Mouse (Mus musculus) heart, adult 18-20 months (tissue): ENCODE results near the gene Cog4. TPM values are rescaled to one million over a fixed set of nuclear protein-coding genes. Genes with fewer than 3 reads are reported as not detected.

Source experiments
- DNase-seq, 2 experiments: peaks; one replicate each; pipeline ENCODE4 v3.0.0; 2021 to 2022; ENCODE audit warnings: mixed read lengths in 1 of 2
- long read RNA-seq, 2 experiments: library from polyadenylated mRNA; stranded (forward); transcript quantifications; one replicate each; pipeline ENCODE4 v2.0.0; 2021
- total RNA-seq, 2 experiments: library from RNA; stranded (reverse); gene quantifications; 2 replicates each; pipeline ENCODE4 v1.2.3; 2021

Gene Cog4
- 10 to 100 TPM; 69.4 to 74.8 TPM for total RNA-seq
- long read RNA-seq, experiment 1, transcript Cog4-201 (19 exons, 2,737 nt) = major isoform, 38 of 53 reads
- long read RNA-seq, experiment 1, partial matches to known transcripts = 5 of 53 reads
- long read RNA-seq, experiment 1, other reads (novel, unspliced or antisense) = 10 of 53 reads
- long read RNA-seq, experiment 2, transcript Cog4-201 (19 exons, 2,737 nt) = major isoform, 29 of 40 reads
- long read RNA-seq, experiment 2, partial matches to known transcripts = 4 of 40 reads
- long read RNA-seq, experiment 2, other reads (novel, unspliced or antisense) = 7 of 40 reads

DNA sequence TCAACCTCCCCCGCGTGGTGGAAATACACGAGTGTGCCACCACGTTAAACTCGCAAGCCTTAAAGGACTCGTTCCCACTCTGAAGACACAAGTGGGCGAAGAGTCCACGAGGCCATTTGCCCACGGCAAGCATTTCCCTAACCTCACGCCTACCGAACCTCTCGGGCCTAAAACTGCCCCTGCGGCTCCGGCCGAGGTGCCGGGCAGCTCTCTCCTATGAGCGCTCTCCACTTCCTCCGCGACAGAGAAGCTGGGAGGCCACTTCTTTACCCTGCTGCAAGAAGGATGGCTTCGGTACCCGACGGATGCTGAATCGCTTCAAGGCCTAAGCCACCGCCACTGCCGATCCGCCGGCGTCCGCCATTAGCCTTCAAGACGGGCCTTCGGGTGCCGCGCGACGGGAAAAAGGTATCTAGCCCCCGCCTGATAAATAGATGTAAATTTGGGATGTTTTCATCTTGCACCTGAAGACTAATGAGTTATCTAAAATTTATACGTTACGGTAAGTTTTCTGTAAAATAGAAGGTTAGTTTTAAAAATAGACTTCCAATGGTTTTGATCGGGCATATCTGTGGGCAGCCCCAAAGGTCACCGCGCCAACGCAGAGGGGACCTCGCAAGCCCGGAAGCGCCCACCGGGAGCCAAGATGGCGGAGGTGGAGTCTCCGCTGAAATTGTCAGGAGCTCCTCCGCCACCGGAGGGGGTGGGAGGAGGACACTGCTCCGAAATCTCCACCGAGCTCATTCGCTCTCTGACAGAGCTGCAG is at the start of gene Cog4, which contains the start of gene Sf3b3:
Gene Cog4, plus strand, starts transcription at position 196 of the 766 bp plus-strand sequence.
Gene Sf3b3, minus strand, starts transcription at position 383 of the 766 bp plus-strand sequence.
- DNase-seq = peak; percentile 88 to 93

DNA sequence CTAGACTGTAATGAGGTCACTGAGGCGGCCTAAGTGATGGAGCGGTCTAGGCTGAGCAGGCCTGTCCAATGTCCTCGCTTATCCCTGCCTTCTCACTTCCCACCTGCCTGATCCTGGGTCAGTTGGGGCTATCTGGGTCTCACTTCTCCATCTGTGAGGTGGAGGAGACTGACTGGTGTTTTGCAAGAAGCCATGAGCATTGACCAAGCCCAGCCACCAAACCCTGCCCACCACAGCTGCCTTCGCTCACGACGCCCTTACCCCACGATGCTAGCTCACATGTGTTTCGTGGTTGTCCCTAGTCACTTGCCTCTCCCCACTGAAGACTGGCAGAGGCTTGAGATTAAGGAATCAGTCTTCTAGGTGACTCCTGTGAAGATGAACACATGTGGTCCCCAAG is 49.3 kb upstream of the Cog4 start:
- DNase-seq = no peak

DNA sequence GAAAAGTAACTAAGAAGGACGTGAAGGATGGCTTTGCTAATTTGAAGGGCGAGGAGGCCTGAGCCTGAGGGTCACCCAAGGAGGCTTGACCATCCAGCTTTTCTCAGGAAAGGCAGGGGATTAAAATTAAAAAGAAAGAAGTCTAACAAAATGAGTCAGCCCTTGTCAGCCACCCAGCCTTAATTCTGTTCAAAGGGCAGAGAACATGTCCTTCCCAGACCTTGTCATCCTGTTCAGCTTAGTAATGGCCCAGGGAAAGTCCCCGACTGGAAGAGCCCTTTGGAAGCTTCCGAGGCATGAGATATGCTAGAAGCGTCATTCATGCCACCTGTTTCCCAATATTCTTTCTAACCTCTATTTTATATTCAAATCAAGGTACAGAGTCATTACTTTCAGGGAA is 43.4 kb upstream of the Cog4 start:
- no peak for DNase-seq

DNA sequence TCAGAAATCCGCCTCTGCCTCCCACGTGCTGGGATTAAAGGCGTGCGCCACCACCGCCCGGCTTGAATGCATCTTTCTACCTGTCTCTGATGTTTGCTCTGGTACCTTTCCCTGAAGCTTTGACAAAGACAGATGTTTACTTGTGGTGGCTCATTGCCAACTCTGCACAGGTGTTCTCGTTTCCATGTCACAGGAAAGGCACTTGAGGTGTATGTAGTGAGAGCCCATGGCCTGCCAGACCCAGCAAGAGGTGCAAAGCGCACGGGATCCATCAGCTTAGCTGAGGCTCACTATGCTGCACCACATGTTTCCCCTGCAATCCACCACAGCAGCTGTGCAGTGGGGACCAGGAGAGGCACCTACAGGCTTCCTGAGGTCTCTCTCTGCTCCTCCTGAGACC is 42.5 kb upstream of the Cog4 start:
- DNase-seq = no peak

DNA sequence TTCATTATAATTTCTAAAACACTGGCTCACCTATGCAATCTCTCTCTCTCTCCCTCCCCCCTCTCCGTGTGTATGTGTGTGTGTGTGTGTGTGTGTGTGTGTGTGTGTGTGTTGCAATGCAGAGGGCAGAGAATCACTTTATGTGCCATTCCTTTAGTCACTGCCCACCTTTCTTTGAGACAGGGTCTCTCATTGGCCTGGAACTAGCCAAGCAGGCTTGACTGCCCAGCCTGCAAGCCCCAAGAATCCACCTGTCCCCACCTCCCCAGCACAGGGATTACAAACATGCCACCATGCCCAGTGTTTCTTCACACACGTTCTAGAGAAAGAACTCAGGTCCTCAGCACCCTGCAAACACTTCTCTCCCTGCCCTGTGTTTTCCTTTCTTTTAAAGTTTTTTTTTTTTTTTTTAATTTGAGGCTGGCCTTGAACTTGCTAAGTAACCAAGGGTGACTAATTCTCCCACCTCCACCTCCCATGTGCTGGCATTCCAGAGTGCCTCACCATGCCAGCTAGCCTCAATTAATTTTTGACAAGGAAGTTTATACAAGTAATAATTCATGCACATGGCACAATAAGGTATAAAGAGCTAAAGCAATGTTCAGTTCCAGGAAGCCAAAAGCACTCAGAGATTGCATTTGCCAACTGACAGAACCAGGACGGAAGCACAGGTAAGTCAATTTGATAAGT is 41.4 kb upstream of the Cog4 start:
- no peak for DNase-seq

DNA sequence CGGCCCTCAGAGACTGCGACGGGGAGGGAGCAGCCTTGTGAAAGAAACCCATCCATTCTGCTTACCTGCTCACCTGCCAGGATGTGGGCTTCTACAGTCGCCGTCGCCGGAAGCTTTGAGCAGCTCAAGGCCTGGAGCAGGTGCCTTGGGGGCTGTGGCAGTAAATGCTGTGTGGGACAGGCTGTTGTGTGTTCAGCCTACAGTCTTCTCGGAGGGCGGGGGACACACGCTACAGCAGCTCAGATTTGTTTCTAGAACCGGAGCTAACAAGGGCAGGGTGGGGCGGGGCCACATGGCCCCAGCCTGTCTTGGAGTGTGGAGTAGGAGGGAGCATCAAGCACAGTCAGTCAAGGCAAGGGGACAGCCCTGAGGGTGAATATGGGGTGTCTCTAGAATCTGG is 40.7 kb upstream of the Cog4 start, which contains the start of gene Il34:
Gene Il34, minus strand, starts transcription at position 256 of the 400 bp plus-strand sequence.
- DNase-seq = no peak

DNA sequence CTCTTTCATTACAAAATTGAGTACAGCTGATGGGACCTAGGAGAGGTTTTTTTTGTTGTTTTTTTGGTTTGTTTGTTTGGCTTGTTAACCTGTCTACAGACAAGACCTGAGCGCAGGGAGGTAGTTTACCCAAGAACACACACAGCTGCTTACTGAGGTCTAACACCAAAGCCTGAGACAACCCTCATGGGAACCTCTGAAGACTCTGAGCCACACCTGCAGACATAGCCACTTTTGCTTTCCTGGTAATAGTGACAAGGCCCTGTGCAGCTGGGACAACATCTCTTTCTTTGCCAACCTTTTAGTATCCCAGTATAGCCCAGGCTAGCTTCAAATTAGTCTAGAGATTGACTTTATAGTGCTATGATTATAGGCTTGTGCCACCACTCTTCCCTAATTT is 40.3 kb upstream of the Cog4 start:
- no peak for DNase-seq

DNA sequence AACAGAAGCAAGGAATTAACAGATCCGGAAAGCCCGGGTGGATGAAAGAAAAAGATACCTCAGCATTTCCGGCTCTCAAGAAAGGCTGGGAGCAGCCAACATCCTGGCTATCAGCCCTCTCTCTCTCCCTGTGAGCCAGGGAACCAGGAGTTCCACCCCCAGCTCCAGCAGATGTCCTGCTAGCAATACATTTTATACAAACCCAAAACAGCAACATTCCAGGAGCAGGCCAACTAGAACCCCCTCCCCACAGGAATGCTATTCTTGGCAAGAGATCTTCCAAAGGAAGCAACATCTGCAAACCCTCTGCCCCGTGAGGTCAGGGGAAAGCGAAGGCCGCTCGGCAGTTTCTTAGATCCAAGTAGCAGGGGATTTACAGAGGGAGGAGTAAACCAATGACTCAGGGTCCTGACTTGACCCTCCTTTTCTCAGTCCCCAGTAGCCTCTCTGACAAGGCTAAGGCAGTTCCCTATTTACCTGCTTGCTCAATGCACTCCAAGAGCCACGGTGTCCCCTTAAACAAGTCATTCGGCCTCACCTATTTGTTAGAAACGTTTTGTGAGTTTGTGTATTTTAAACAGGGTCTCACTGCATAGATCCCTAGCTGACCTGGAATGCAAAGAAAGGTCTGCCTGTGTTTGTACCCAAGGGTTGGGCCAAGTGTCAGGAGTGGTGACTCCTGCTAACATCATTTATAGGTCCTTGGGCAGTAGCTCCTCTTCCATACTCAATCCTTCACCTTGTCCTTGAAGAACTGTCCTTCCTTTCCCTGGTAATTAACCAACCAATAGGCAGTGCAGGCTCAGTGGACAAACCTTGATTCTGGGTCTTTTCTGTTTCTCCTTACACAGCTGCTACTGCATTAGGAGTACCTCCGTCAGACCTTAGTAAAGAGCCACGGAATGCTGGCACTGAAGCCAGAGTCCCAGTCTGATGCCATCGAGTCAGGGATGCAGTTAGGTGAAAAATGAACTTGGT is 37.6 kb upstream of the Cog4 start:
- DNase-seq = peak; percentile 53 to 57

DNA sequence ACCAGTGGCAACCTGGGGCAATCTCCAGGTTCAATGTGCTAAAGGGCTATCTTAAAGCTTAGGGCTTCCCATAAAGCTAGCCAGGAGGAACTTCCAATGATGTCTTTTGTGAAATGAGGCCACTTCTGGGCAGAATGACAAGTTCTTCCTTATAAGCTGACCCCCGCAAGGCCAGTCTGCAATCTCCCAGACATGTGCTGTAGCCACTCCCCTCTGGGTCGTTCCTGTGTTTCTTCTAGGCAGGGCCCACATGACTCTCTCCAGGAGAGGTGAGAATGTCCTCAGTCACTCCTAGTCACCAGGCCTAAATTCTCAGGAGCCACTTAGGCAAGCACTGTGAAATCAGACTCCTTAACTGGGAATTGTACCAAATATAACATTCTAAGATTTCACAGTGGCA is 36.6 kb upstream of the Cog4 start:
- DNase-seq = peak in 1 of 2 experiments; percentile 40

DNA sequence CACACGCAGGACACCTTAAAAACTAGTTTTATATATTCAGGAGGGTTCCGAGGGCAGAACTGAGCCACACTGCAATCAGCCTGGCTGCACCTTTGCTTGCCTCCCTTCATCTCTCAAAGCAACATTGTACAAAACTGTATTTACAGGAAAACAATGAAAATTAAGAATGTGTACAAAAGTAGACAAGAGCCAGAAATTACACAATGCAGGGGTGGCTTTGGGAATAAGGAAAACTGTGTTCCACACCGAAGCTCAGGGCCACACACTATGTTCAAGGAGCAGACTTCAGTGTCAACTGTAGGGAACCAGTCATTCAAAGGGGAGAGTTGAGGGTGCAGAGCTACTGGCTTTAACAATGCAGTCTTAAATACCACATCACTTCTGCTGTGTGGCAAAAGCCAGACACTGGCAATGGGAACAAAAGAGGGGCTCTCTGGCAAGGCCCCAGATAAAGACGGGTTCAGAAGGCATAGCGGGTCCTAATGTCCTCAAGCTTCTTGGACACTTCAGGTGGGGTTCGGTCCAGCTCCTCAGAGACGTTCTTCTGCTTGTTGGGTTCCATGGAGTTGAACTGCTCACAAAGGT is 35.8 kb upstream of the Cog4 start:
- no peak for DNase-seq

DNA sequence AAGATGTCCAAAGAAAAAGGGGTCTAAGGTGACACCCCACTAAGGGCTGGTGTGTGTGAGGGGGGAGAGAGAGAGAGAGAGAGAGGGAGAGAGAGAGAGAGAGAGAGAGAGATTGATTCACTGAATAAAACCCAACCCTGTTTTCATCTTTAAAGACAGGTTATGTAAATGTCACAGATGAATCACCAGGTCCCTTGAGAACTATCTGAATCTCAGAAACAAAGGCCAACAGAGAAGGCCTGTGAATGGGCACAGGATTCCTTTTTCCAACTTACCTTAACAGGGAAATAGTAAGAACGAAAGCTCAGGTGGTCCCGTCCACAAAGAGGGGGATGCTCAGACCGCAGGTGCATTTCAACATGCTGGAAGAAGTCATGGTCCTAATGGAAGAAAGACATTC is 35.3 kb upstream of the Cog4 start:
- no peak for DNase-seq

DNA sequence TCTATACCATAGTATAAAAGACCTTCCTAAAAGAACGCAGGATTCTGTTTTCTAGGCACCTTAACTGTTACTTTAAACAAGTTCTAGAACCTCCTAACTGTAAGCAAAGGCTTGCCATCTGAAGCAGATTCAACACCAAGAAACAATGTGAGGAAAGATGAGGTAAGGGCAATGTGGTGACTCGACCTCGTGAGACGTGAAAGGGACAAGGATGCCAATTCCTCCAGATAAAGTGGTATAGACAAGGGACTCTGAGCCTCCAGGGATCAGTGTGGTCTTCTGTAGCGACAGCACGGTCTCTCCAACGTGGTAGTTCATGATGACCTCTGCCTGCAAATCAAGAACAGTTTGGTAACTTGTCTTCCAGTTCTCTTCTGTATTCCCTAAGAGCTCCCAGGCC is 34.6 kb upstream of the Cog4 start:
- no peak for DNase-seq

DNA sequence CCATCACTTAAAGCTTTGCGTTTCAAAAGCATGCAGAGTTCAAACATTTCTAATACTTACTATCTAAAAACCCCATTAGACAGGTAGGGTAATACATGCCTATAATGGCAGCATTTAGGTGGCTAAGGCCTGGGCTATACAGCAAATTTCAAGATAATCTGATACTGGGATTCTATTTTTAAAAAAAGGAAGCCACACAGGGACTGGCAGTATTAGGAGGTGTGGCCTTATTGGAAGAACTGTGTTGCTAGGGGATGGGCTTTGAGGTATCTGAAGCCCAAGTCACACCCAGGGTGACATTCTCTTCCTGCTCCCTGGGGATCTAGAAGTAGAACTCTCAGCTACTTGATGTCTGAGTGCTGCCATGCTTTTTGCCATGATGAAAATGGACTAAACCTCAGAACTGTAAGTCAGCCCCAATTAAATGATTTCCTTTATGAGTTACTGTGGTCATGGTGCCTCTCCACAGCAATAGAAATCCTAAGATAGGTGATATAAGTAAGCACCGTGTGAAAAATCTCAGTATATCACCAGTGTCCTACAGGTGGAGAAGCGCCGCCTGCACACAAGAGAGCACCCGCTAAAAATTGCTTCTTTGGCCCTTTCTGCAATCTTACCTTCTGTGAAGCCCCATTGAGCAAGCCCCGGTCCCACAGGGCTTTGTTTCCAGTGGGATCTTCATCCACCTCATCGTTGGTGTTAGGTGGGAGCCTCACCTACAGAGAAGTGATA is 33.9 kb upstream of the Cog4 start:
- DNase-seq = no peak

DNA sequence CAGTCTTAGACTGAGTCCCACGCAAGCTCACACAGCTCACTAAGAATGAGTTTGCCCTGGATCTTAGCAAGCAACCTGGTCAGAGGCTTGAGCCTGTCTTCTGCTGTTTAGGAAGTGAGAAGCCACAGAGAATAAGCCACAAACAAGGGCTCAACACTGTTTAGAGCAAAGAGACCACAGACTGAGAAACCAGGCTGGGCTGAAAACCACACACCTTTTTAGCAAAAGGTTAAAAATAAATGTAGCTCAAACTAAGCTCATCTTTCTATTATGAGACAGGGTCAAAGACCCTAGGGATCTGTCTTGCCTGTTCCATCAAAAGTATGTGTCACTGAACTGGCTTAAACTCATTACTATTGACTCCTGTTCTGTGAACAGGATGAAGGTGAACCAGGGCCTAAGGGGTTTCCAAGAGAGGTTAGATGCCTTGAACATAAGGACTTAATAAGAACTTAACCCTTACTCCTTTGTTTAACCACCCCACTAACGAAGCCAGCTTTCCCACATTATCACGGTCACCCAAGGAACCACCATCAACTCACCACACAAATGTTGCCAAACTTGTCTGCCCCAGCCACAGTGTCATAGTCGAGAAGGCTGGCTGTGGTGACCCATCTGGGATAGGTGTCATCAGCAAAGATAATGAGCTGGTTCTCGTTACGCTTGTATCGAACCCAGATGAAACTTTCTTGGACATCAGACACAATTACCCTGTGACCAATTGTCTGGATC is 33.2 kb upstream of the Cog4 start:
- no peak for DNase-seq

DNA sequence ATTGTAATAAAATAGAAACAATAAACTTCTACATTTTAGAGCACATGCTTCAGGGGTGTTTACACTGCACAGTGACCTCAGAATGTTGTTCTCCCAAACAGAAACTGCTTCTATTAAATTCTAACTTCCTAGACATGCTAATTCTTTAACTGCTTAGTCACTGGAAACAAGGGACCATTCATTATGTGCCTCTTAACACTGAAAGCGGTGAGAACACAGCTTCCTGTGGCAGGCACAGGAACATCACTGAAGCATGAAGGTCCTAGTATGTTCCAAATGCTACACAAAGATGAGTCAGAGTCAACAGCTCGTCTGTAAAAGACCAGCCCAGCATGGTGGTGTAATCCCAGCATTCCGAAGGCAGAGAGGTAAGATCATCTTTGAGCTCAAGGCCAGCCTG is 31.1 kb upstream of the Cog4 start:
- no peak for DNase-seq

DNA sequence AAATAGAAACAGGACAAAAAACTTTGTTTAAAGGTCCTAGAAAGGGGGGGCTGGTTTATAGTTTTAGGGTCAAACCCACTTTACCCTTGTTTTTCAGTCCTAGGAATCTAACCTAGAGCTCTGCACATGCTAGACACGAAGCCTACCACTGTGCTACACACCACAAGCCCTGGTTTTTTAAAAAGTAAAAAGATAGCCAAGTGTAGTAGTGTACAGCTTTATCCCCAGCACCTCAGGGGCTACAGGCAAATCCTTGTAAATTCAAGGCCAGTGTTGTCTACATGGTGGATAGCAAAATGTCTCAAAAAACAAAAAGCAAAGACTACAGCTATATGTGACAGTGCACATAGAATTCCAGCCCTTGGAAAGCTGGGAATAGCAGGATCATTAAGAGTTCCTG is 29.4 kb upstream of the Cog4 start:
- no peak for DNase-seq

DNA sequence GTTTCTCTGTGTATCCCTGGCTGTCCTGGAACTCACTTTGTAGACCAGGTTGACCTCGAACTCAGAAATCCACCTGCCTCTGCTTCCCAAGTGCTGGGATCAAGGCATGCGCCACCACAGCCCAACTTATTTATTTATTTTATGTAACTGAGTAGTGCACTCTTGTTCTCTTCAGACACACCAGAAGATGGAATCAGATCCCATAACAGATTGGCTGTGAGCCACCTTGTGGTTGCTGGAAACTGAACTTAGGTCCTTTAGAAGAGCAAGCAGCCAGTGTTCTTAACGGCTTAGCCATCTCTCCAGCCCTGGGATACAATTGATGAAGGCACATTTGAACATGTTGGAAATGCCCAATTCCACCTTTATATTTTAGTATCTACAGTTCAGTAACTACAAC is 27.8 kb upstream of the Cog4 start:
- no peak for DNase-seq

DNA sequence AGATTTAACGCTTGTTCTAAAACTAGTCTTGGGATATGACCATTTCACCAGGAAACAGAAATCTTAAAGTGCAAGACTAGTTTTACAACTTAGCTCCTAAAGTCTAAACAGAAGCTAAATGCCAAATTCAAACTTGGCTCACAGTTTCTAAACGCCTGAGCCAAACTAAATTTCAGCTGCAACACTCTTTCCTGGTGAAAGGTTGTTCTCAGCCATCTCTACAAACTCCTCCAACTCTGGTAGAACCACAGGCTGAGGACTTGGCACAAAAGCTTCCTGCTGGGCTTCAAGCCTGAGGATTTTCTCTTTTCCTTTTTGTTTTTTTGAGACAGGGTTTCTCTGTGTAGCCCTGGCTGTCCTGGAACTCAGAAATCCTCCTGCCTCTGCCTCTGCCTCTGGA is 26.1 kb upstream of the Cog4 start:
- peak in 1 of 2 experiments; percentile 31 for DNase-seq

DNA sequence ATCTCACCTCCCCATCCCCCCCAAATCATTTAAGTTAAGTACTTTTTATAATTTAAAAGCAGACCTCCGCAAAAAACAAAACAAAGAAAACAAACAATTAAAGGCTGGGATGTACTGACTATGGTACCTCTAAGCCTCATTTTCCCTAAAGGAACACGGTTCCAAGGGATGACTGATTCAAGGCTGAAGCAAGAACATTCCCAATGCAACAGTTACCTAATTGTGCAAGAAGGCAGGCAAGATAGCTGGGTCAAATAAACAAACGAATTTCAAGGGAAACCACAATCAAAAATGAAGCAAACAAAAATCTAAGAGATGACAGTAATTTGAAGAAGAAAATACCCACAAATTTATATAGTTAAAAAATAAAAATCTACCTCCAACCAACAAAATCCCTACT is 24.4 kb upstream of the Cog4 start:
- DNase-seq = no peak

DNA sequence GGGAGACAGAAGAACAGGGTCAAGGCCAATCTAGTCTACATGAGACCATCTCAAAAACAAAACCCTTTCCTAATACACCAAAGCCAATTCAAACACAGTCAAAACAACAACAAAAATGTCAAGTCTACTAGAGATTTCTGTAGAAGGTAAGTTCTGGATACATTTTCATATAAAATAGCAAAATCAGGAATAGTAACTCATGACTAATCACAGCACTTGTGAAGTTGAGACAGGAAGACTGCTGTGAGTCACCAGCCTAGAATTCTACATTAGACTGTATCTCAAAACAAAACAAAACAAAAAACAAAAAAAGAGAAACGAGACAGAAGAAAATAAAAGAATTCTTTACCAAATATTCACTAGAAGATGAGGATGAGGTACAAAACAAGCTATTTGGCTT is 21.5 kb upstream of the Cog4 start:
- DNase-seq = no peak
